Mouse (Mus musculus): ENCODE measurements at regions not wholly inside any gene's neighbourhood (a gene's known extent, or its start where the extent isn't known, plus 50 kb on each side); places are given as distances from the start of the nearest gene placed in this dataset.

- no peak for ATAC-seq (ENCODE audit: low FRiP score)
- Histone ChIP-seq H3K4me3 (no peak overlapping the region), H3K9me3 (replicated peaks) (no peaks in the 10 kb centered on the region), H3K4me1 (no peaks in the 10 kb centered on the region), H3K36me3 (no peaks in the 10 kb centered on the region), H3K27ac (no peak overlapping the region), H3K9ac (no peak overlapping the region), H3K27me3 (no peaks in the 10 kb centered on the region), H3K4me2 (replicated peaks) (no peak overlapping the region)
- WGBS: 97% methylated on average over 2 of the region's 2 CpGs
Measured at GRCm38 (mm10) chr13:116110578-116110977, 198.9 kb downstream of the Isl1 start.

- H3K4me2 ChIP-seq (replicated peaks): no peak overlapping the region
- no peaks in the 10 kb centered on the region for H3K36me3 ChIP-seq
- ATAC-seq (ENCODE audit: low FRiP score): peak; percentile 92
- no peak overlapping the region for H3K4me3 ChIP-seq
- no peaks in the 10 kb centered on the region for H3K9me3 ChIP-seq (replicated peaks)
- no peak overlapping the region for H3K27ac ChIP-seq
- H3K4me1 ChIP-seq: no peaks in the 10 kb centered on the region
- no peaks in the 10 kb centered on the region for H3K27me3 ChIP-seq
- H3K9ac ChIP-seq: no peak overlapping the region
- WGBS: 62% methylated on average over 4 of the region's 4 CpGs
Measured at GRCm38 (mm10) chr13:116087541-116088308, 221.8 kb downstream of the Isl1 start.

DNA sequence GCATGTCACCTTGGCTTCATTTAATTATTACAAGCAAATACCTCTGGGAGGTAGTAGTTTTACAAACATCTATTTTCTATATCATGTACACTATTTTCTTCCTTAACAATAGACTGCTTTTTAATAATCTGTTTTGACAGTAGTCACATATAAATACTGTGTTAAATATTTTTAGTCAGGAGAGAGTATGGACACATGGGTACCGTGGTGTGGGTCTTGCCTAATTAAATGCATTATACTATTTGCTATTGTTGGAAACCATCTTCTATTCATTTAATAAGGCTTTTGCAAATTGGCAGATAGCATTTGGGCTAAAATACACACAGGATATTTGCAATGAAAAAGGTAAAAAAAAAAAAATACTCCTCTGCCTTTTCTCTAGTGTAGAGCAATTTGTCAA is 222.3 kb downstream of the Isl1 start:
- no peaks in the 10 kb centered on the region for H3K36me3 ChIP-seq
- no peaks in the 10 kb centered on the region for H3K27me3 ChIP-seq
- no peak overlapping the region for H3K9ac ChIP-seq
- peak; percentile 63 for ATAC-seq (ENCODE audit: low FRiP score)
- no peaks in the 10 kb centered on the region for H3K9me3 ChIP-seq (replicated peaks)
- H3K4me1 ChIP-seq: no peaks in the 10 kb centered on the region
- WGBS: 74% methylated on average over 1 of the region's 1 CpGs
- H3K27ac ChIP-seq: no peak overlapping the region
- H3K4me3 ChIP-seq: no peak overlapping the region
- no peak overlapping the region for H3K4me2 ChIP-seq (replicated peaks)

- Histone ChIP-seq H3K9me3 (replicated peaks) (no peaks in the 10 kb centered on the region), H3K27ac (no peak overlapping the region), H3K9ac (no peak overlapping the region), H3K27me3 (no peaks in the 10 kb centered on the region), H3K4me3 (no peak overlapping the region), H3K4me2 (replicated peaks) (no peak overlapping the region), H3K36me3 (no peaks in the 10 kb centered on the region), H3K4me1 (no peaks in the 10 kb centered on the region)
- ATAC-seq (ENCODE audit: low FRiP score): no peak
- 67% methylated on average over 5 of the region's 5 CpGs for WGBS
Measured at GRCm38 (mm10) chr13:116056976-116057647, 252.4 kb downstream of the Isl1 start.

- H3K36me3 ChIP-seq: no peaks in the 10 kb centered on the region
- H3K4me3 ChIP-seq: no peak overlapping the region
- H3K27me3 ChIP-seq: no peaks in the 10 kb centered on the region
- no peak overlapping the region for H3K4me2 ChIP-seq (replicated peaks)
- H3K9me3 ChIP-seq (replicated peaks): no peaks in the 10 kb centered on the region
- no peak for ATAC-seq (ENCODE audit: low FRiP score)
- 70% methylated on average over 3 of the region's 3 CpGs for WGBS
- no peak overlapping the region for H3K9ac ChIP-seq
- no peaks in the 10 kb centered on the region for H3K4me1 ChIP-seq
- H3K27ac ChIP-seq: no peak overlapping the region
Measured at GRCm38 (mm10) chr13:116056112-116056652, 253.3 kb downstream of the Isl1 start.

DNA sequence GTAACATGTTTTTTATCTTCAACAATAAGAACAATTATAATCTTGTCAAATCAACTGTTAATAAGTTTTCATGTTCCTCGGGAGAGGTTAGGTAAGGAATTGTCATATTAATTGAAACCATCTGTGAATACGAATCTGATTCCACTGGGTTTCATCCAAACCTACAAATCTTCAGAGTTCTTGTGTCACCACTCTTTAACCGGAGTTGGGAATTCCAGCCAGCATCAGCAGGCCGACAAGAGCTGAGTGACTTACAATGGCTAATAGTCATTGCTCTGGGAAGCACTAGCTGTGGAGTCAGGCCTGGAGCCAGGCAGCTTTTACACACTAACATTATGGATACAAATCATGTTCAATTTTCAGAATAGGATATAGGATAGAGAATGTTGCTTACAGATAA is 273.3 kb downstream of the Isl1 start:
- Histone ChIP-seq H3K9ac (no peak overlapping the region), H3K9me3 (replicated peaks) (no peaks in the 10 kb centered on the region), H3K4me2 (replicated peaks) (no peak overlapping the region), H3K4me3 (no peak overlapping the region), H3K36me3 (no peaks in the 10 kb centered on the region), H3K27ac (no peak overlapping the region), H3K27me3 (no peaks in the 10 kb centered on the region), H3K4me1 (no peaks in the 10 kb centered on the region)
- WGBS: 64% methylated on average over 4 of the region's 4 CpGs
- ATAC-seq (ENCODE audit: low FRiP score): no peak

GRCm38 (mm10) chr13:116030152-116030720 is 279.3 kb downstream of the Isl1 start:
- Histone ChIP-seq H3K4me2 (replicated peaks) (no peak overlapping the region), H3K9me3 (replicated peaks) (no peaks in the 10 kb centered on the region), H3K4me1 (no peaks in the 10 kb centered on the region), H3K36me3 (no peaks in the 10 kb centered on the region), H3K27ac (no peak overlapping the region), H3K27me3 (no peaks in the 10 kb centered on the region), H3K4me3 (no peak overlapping the region), H3K9ac (no peak overlapping the region)
- no peak for ATAC-seq (ENCODE audit: low FRiP score)
- 74% methylated on average over 2 of the region's 2 CpGs for WGBS

DNA sequence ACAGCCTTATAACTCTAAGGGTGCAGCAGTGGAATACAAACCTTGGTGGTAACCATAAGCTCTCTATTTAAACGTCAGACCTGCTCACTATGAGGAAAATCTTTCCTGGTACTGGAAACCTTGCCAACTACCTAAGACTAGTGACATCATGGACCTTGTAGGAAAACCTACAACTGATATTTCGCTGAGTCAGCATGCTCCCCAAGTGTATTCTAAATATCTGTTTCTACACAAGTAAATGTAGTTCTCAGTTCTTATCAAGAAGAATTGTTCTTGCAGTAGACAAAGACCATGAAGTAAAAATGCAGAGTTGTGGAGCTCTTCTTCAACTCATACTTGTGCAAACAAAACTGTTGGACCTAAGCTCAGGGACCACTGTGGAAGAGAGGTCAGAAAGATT is 280.9 kb downstream of the Isl1 start:
- Histone ChIP-seq H3K4me2 (replicated peaks) (no peak overlapping the region), H3K27ac (no peak overlapping the region), H3K9me3 (replicated peaks) (no peaks in the 10 kb centered on the region), H3K4me1 (no peaks in the 10 kb centered on the region), H3K36me3 (no peaks in the 10 kb centered on the region), H3K27me3 (no peaks in the 10 kb centered on the region), H3K9ac (no peak overlapping the region), H3K4me3 (no peak overlapping the region)
- no peak for ATAC-seq (ENCODE audit: low FRiP score)
- WGBS: 88% methylated on average over 2 of the region's 2 CpGs

- WGBS: 85% methylated on average over 2 of the region's 2 CpGs
- H3K36me3 ChIP-seq: no peaks in the 10 kb centered on the region
- no peaks in the 10 kb centered on the region for H3K27me3 ChIP-seq
- no peaks in the 10 kb centered on the region for H3K4me1 ChIP-seq
- no peak overlapping the region for H3K27ac ChIP-seq
- no peak for ATAC-seq (ENCODE audit: low FRiP score)
- no peak overlapping the region for H3K9ac ChIP-seq
- H3K9me3 ChIP-seq (replicated peaks): no peaks in the 10 kb centered on the region
- no peak overlapping the region for H3K4me2 ChIP-seq (replicated peaks)
- no peak overlapping the region for H3K4me3 ChIP-seq
Measured at GRCm38 (mm10) chr13:116027147-116027546, 282.3 kb downstream of the Isl1 start.

- Histone ChIP-seq H3K27me3 (no peaks in the 10 kb centered on the region), H3K27ac (no peak overlapping the region), H3K4me1 (no peaks in the 10 kb centered on the region), H3K4me2 (replicated peaks) (no peak overlapping the region), H3K36me3 (no peaks in the 10 kb centered on the region), H3K9ac (no peak overlapping the region), H3K9me3 (replicated peaks) (no peaks in the 10 kb centered on the region), H3K4me3 (no peak overlapping the region)
- 77% methylated on average over 5 of the region's 5 CpGs for WGBS
- ATAC-seq (ENCODE audit: low FRiP score): no peak
Measured at GRCm38 (mm10) chr13:116017886-116018285, 291.6 kb downstream of the Isl1 start.

GRCm38 (mm10) chr13:116003733-116004132 is 305.8 kb downstream of the Isl1 start:
- no peak for ATAC-seq (ENCODE audit: low FRiP score)
- no peaks in the 10 kb centered on the region for H3K36me3 ChIP-seq
- no peaks in the 10 kb centered on the region for H3K9me3 ChIP-seq (replicated peaks)
- WGBS: 78% methylated on average over 1 of the region's 1 CpGs
- H3K9ac ChIP-seq: no peak overlapping the region
- H3K4me2 ChIP-seq (replicated peaks): no peak overlapping the region
- no peaks in the 10 kb centered on the region for H3K27me3 ChIP-seq
- H3K27ac ChIP-seq: no peak overlapping the region
- no peak overlapping the region for H3K4me3 ChIP-seq
- no peaks in the 10 kb centered on the region for H3K4me1 ChIP-seq

- no peak overlapping the region for H3K27ac ChIP-seq
- no peak for ATAC-seq (ENCODE audit: low FRiP score)
- no peaks in the 10 kb centered on the region for H3K9me3 ChIP-seq (replicated peaks)
- H3K9ac ChIP-seq: no peak overlapping the region
- WGBS: 65% methylated on average over 4 of the region's 4 CpGs
- no peak overlapping the region for H3K4me3 ChIP-seq
- H3K4me2 ChIP-seq (replicated peaks): no peak overlapping the region
- no peaks in the 10 kb centered on the region for H3K27me3 ChIP-seq
- H3K4me1 ChIP-seq: no peaks in the 10 kb centered on the region
- no peaks in the 10 kb centered on the region for H3K36me3 ChIP-seq
Measured at GRCm38 (mm10) chr13:116002391-116002899, 307.0 kb downstream of the Isl1 start.

Measured in hindbrain, embryonic 12.5 days (tissue).